In the genomic region with DNA sequence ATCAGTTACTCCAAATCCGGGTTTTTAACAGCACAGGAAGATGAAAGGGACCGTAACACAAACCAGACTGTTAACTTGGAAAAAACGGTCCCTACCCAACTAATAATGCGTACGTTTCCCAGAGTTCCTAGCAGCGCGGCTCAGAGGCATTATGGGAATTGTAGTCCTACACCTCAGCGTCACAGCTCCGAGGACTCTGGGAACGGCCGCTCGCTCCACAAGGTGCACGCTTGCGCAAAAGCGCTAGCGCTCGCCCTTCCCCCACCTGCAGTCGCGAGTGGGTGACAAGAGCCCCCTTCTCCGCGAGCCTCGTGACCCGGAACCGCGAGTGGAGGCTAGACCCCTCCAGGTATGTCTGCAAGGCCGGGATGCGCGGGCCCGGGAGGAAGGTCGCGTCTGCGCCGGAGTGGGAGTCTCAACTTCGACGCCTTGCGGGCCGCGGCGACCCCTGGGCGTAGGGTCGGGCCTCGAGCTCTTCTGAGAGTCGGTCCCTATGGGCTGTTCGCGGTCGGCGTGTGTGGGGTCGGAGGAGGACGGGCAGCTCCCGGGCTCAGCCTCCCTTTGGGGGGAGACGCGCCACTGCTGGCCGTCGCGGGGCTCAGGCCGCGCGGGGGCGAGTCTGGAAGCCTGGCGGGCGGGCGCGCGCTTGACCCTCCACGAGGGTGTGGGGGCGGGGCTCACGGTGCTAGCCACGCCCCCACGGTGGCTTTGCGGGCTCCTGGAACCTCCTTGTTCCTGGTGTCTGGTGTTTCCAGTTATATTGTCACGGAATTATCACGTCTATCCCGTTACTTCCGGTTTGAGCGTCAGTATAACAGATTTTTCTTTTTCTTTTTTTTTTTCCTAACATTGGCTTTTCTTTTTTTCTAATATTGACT, we compare ENCODE assay signal across 8 mouse cellular contexts. TPM values are rescaled to one million over a fixed set of nuclear protein-coding genes. Genes with fewer than 3 reads are reported as not detected.
A peak's percentile ranks its signal among the peaks of the same experiment; 100 is the strongest.
DNase-seq lines count a peak whose midpoint lies in the region; ATAC-seq and TF ChIP-seq lines count a peak whose summit lies in the region.

A gene (plus strand): TSS at position 138 of the 878 bp plus-strand sequence.

- H3K27ac ChIP-seq in gastrocnemius, adult 2 months, result peak within 1 kb of the TSS; percentile 100
- peak within 1 kb of the TSS; percentile 96 for H3K27ac ChIP-seq in hindbrain, postnatal 0 days
- H3K27ac ChIP-seq in left cerebral cortex, adult 2 months, result peak within 1 kb of the TSS; percentile 100

- H3K4me1 ChIP-seq in hindbrain, postnatal 0 days (ENCODE audit: insufficient read depth, low read length), result no peaks in the 10 kb centered on the region

- peak within 1 kb of the TSS; percentile 96 for H3K9ac ChIP-seq in hindbrain, postnatal 0 days (replicated peaks; ENCODE audit: low read length)

- TF ChIP-seq CTCF in gastrocnemius, adult 2 months (IDR thresholded peaks at IDR 0.05), result no peak
- 0 out of 2 replicates have a peak, but pooled peaks have one; percentile 14 for TF ChIP-seq CTCF in hindbrain, postnatal 0 days (IDR thresholded peaks at IDR 0.05; ENCODE audit: low read depth)
- no peak; the same call in 1 of the 2 replicates for TF ChIP-seq CTCF in left cerebral cortex, adult 2 months (IDR thresholded peaks at IDR 0.05)

- H3K9me3 ChIP-seq in hindbrain, postnatal 0 days (ENCODE audit: low read length), result no peaks in the 10 kb centered on the region

- peak; percentile 99 for ATAC-seq in hindbrain, postnatal 0 days
- peak; percentile 90 for ATAC-seq in megakaryocyte, adult 5-6 weeks (ENCODE audit: poor library complexity, severe bottlenecking)

- intact Hi-C loops in gastrocnemius, adult 2 months (cut with DNase I), result no loop called here
- intact Hi-C loops in left cerebral cortex, adult 2 months (cut with DNase I), result loop anchor here (1.0 to 5.0 kb wide), 2 partner anchors 12 to 106 kb away; a partner anchor contains a TSS

- no peaks in the 10 kb centered on the region for H3K27me3 ChIP-seq in hindbrain, postnatal 0 days (ENCODE audit: insufficient read depth, low read length)

- no peaks in the 10 kb centered on the region for H3K36me3 ChIP-seq in hindbrain, postnatal 0 days (ENCODE audit: insufficient read depth, low read length)

- H3K4me2 ChIP-seq in hindbrain, postnatal 0 days (ENCODE audit: low read depth, low read length), result peak within 1 kb of the TSS; percentile 61

- peak within 1 kb of the TSS; percentile 95 for H3K4me3 ChIP-seq in gastrocnemius, adult 2 months
- H3K4me3 ChIP-seq in hindbrain, postnatal 0 days (ENCODE audit: low read length), result peak within 1 kb of the TSS; percentile 93
- H3K4me3 ChIP-seq in left cerebral cortex, adult 2 months, result peak within 1 kb of the TSS; percentile 74

- WGBS in hindbrain, postnatal 0 days, result under 1% methylated on average over 70 of the region's 75 CpGs

- peak; percentile 90 for DNase-seq in WW6 (ENCODE audit: low read depth, low spot score)
- peak; percentile 77 to 90 for DNase-seq in cerebellum, postnatal 4 days (ENCODE audit: low spot score in 2 of 2)
- DNase-seq in gastrocnemius, adult 2 months, result peak; percentile 94
- DNase-seq in hindbrain, postnatal 0 days (ENCODE audit: low spot score), result peak; percentile 98
- peak; percentile 91 for DNase-seq in left cerebral cortex, adult 2 months (ENCODE audit: extremely low spot score in 1 of 2, low spot score in 2 of 2)
- DNase-seq in right cerebral cortex, adult 2 months (ENCODE audit: low spot score in 2 of 2), result peak; percentile 94 to 95
- peak; percentile 92 for DNase-seq in urinary bladder, postnatal 14 days (ENCODE audit: low spot score)

RNA-seq across cellular contexts. Expression of the gene that starts here (rescaled TPM):
- total RNA-seq in gastrocnemius, adult 2 months (2021), result 1 to 10 TPM; 7.9 to 9.4 TPM
- total RNA-seq in hindbrain, postnatal 0 days (2014; rRNA removed), result 15.0 and 15.5 TPM in 2 replicates
- polyA plus RNA-seq in hindbrain, postnatal 0 days (2015; fragmentation: Nextera tagmentation; extraction: Ambion mirVana), result 21.0 and 21.2 TPM in 2 replicates
- 10 to 100 TPM; 22.0 to 23.5 TPM for total RNA-seq in left cerebral cortex, adult 2 months (2021)
- total RNA-seq in megakaryocyte, adult 5-6 weeks (2015), result 5.3 and 7.2 TPM in 2 replicates
- 8.3 and 10.9 TPM in 2 replicates for total RNA-seq in megakaryocyte, adult 5-6 weeks (2017)

Comparison
In these comparisons a context has a peak if more than half of its experiments do, and no peak if none do; other contexts are left out.
1. Peak in every context shown above with its lines: DNase-seq, ATAC-seq, H3K4me3 ChIP-seq and H3K27ac ChIP-seq.